Mouse (Mus musculus): ENCODE results near the gene Apobec1. TPM values are rescaled to one million over a fixed set of nuclear protein-coding genes. Genes with fewer than 3 reads are reported as not detected.
A peak's percentile ranks its signal among the peaks of the same experiment; 100 is the strongest.
"Not testable (repeated sequence)": the region's sequence is repeated elsewhere in the genome, so short reads cannot be mapped to it uniquely, and the experiment has no call there.

The Apobec1 gene
- polyA plus RNA-seq (2012; ENCODE audit: insufficient read depth, low replicate concordance): 7.5 TPM in 1 of 2 replicates, not detected in the other

DNA sequence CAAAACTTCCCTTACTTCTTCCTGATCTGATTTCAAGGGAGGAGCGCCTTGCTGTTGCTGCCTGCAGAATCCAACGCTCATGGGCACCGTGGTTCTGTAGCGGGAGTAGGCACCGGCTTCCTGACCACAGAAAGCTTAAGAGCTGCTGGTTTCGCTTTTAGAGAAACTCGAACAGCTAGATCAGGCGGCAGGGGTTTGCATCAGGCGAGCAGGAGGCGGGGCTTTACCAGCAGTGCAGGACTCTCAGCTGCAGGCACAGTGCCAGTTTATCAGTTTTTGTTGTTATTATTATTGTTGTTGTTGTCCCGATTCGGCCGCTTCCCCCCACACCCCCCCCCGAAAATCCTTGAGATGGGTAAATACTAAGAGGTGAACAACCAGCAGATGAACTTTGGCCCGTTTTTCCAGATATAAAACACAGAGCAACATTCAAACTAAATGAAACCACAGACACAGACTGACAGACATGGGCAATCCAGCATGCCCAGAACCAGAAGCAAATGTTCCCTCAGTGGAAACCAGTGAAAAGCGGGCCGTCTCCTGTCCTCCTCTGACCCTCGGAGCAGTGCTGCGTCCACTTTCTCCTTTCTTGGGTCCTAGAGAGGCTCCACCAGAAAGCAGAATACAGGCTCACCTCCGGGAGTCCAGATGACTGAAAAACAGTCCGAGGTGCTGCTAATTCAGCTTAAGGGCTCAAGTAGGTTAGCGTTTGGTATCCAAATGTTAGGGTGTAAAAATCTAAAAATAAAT lies at the start of gene Apobec1:
Apobec1 (minus strand) TSS at position 203 of the 750 bp plus-strand sequence.
- Histone ChIP-seq H3K9me3 (no peaks in the 10 kb centered on the region), H3K36me3 (replicated peaks; ENCODE audit: low read length) (peaks cover 14% of the 10 kb centered on the region), H3K4me1 (peaks cover 13% of the 10 kb centered on the region; the same call in 1 of the 2 replicates), H3K27me3 (replicated peaks) (no peaks in the 10 kb centered on the region), H3K4me3 (replicated peaks) (peak within 1 kb of the TSS; percentile 93)
- TF ChIP-seq GATA1 (IDR thresholded peaks at IDR 0.05; ENCODE audit: borderline replicate concordance, low read length) (no peak), FLI1 (IDR thresholded peaks at IDR 0.05; ENCODE audit: low read length) (no peak)

DNA sequence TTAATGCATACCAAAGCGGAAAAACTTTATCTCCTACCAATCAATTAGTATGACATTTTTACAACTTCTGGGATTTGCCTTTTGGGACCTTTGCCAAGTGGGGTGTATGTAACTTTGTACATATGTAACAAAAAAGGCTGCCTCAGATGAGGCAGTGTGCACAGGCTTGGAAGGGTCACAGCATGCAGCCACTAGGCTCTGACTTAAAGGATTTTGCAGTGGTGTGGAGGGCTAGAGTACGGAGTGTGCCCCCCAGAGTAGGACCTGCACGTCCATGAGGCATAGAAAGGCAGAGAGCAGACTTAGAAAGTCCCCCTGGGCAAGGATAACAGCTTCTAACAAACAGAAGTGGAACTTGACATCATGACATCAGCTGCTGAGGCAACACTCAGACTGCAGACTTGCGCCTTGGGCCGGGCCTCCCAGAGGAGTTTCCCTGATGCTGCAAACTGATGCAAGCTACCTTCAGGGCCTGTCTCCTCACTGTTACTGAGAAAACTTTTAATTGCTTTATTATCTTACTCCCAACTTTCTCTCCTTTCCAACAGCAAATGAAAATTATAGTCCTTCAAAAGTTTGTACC lies 48.2 kb upstream of the Apobec1 start:
- Histone ChIP-seq H3K4me3 (replicated peaks) (no peak overlapping the region), H3K36me3 (replicated peaks; ENCODE audit: low read length) (no peaks in the 10 kb centered on the region), H3K27me3 (replicated peaks) (peaks cover 2% of the 10 kb centered on the region), H3K9me3 (peaks cover 10% of the 10 kb centered on the region; the same call in 1 of the 2 replicates), H3K4me1 (peaks cover 10% of the 10 kb centered on the region)
- TF ChIP-seq FLI1 (IDR thresholded peaks at IDR 0.05; ENCODE audit: low read length) (no peak), GATA1 (IDR thresholded peaks at IDR 0.05; ENCODE audit: borderline replicate concordance, low read length) (no peak)

DNA sequence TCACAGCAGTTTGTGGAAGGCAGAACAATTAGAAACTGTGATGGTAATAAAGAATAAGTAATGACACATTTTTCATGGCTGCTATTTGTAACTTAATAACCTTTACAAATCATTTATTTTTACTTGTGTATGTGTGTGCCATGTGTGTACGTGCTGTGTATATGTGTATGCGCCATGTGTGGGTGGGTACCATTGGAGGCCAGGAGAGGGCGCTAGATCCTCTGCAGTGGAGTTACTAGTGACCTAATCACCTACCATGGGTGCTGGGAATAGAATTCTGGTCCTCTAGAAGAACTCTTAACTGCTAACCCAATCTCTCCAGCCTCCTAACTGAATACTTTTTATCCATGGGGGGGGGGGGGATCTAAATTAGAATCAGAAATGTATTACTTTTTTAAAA lies 47.7 kb upstream of the Apobec1 start:
- peaks cover 10% of the 10 kb centered on the region for H3K4me1 ChIP-seq
- H3K27me3 ChIP-seq (replicated peaks): peaks cover 2% of the 10 kb centered on the region
- H3K4me3 ChIP-seq (replicated peaks): no peak overlapping the region
- TF ChIP-seq GATA1 (IDR thresholded peaks at IDR 0.05; ENCODE audit: borderline replicate concordance, low read length) (no peak), FLI1 (IDR thresholded peaks at IDR 0.05; ENCODE audit: low read length) (no peak)
- no peaks in the 10 kb centered on the region for H3K36me3 ChIP-seq (replicated peaks; ENCODE audit: low read length)
- H3K9me3 ChIP-seq: peaks cover 10% of the 10 kb centered on the region; the same call in 1 of the 2 replicates

DNA sequence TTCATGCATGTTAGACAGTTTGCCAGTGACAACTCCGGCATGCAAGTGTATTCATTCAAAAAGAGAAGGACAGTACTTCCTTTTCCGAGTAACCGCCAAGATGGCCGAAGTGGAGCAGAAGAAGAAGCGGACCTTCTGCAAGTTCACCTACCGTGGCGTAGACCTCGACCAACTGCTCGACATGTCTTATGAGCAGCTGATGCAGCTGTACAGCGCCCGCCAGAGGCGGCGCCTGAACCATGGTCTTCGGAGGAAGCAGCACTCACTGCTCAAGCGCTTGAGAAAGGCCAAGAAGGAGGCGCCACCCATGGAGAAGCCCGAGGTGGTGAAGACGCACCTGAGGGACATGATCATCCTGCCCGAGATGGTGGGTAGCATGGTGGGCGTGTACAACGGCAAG lies 42.0 kb upstream of the Apobec1 start:
- H3K36me3 ChIP-seq (replicated peaks; ENCODE audit: low read length); H3K27me3 ChIP-seq (replicated peaks); H3K4me1 ChIP-seq; H3K4me3 ChIP-seq (replicated peaks): not testable (repeated sequence)
- peaks cover 15% of the 10 kb centered on the region for H3K9me3 ChIP-seq

DNA sequence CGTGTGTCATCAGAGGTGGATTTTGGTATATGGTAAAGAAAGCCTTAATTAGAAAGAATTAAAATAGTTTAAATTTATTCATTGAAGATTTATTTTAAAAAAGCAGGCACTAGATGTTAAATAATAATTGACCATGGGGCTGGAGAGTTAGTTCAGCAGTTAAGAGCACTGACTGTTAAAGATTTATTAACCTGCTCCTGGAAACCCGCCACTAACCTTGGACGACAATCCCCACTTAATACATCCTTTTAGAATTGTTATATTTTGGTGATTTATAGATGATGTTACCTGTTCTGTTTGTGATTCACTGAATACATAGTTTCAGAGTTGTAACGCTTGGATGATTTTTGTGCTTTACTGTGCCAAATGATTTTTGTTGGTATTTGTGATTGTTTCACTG lies 35.3 kb upstream of the Apobec1 start:
- not testable (repeated sequence) for H3K27me3 ChIP-seq (replicated peaks); H3K4me1 ChIP-seq; H3K9me3 ChIP-seq; H3K4me3 ChIP-seq (replicated peaks); H3K36me3 ChIP-seq (replicated peaks; ENCODE audit: low read length)

DNA sequence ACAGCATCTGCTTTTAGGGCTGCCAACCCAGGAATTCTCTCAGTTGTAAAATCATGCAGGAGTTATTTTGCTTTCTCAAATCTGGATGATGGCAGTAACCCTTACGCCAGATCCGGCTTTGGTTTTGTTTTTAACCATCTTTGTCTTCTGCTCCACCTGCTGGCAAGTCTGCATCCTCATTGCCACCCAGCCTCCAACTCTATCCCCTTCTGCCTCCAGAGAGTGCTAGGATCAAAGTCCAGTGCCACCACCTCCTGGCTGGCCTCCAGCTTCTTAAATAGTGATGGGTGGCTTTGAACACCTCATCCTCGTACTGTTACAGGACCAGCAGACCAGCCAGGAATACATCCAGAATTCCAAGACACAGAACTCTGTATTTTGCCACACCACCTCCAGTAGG lies 34.4 kb upstream of the Apobec1 start:
- Histone ChIP-seq H3K36me3 (replicated peaks; ENCODE audit: low read length) (no peaks in the 10 kb centered on the region), H3K9me3 (no peaks in the 10 kb centered on the region), H3K4me1 (no peaks in the 10 kb centered on the region), H3K4me3 (replicated peaks) (no peak overlapping the region), H3K27me3 (replicated peaks) (peaks cover 9% of the 10 kb centered on the region)
- no peak for TF ChIP-seq GATA1 (IDR thresholded peaks at IDR 0.05; ENCODE audit: borderline replicate concordance, low read length)
- no peak for TF ChIP-seq FLI1 (IDR thresholded peaks at IDR 0.05; ENCODE audit: low read length)

DNA sequence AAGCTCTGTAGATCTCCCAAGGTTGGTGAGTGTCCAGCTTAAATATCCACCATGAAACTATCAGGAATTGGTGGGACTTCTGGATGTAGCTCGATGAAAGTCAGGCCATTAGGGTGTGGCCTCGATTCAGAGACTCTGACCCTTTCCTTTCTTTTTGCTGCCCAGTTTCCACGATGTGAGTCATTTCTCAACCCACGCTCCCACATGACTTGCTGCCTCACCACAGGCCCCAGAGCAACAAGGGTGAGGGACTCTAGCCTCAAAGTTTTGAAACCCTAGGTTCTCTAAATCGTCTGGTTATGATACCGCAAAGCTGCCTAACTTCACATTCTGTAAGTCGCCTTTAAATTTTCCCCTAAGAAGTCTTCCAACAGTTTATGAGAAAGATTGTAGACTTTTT lies 33.1 kb upstream of the Apobec1 start:
- Histone ChIP-seq H3K27me3 (replicated peaks) (peaks cover 7% of the 10 kb centered on the region), H3K4me1 (no peaks in the 10 kb centered on the region)
- TF ChIP-seq GATA1 (IDR thresholded peaks at IDR 0.05; ENCODE audit: borderline replicate concordance, low read length) (no peak), FLI1 (IDR thresholded peaks at IDR 0.05; ENCODE audit: low read length) (no peak)

DNA sequence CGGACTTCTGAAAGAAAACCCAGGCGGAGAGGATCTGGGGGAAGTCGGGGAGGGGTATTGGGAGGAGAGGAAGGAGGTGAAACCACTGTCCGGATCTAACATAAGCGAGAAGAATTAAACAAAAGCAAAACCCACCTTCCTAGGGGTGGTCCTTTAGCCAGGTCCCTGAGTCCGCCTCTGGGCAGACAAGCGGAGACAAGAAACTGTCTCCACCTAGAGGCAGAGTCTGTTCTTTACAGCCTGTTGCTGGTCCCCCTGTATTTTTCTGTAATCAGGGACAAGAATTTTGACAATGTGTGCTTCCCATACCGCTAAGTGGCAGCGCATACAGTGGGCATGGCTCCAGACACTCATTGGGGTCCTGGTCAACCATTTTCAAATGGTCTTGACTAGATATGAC lies 31.2 kb upstream of the Apobec1 start:
- no peaks in the 10 kb centered on the region for H3K4me1 ChIP-seq

More for the DNA sequence above, 33.1 kb upstream of the Apobec1 start:
- Histone ChIP-seq H3K36me3 (replicated peaks; ENCODE audit: low read length) (no peaks in the 10 kb centered on the region), H3K9me3 (no peaks in the 10 kb centered on the region), H3K4me3 (replicated peaks) (no peak overlapping the region)

DNA sequence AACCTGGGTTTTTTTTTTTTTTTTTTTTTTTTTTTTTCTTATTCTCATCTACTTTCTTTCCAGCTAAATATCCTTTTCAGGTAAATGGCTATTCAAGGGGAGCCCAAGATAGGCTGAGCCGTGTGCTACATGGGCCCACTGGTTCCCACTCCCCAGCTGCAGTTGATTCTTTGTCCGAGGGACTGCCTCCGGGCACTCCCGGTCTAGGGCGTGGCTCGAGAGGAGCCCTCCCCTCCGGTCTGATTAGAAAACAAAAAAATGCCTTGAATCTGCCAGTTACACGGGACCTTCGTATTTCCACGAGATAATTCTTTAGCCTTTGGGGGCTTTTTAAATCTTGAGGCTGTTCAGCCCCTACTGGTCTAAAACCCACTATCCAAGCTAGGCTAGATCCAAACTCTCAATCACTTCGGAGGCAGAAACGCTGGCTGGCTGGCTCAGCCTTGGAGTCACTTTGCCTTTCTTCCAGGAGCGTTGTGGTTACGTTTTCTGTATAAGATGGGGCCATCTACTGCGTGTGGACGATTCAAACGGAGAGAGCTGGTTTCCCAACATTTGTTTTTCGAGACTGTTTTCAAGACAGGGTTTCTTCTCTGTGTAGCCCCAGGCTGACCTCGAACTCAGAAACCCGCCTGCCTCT lies 25.3 kb upstream of the Apobec1 start:
- no peak for TF ChIP-seq FLI1 (IDR thresholded peaks at IDR 0.05; ENCODE audit: low read length)
- TF ChIP-seq GATA1 (IDR thresholded peaks at IDR 0.05; ENCODE audit: borderline replicate concordance, low read length): no peak
- Histone ChIP-seq H3K36me3 (replicated peaks; ENCODE audit: low read length) (no peaks in the 10 kb centered on the region), H3K4me3 (replicated peaks) (peak overlapping the region; percentile 73), H3K27me3 (replicated peaks) (peaks cover 11% of the 10 kb centered on the region), H3K9me3 (no peaks in the 10 kb centered on the region), H3K4me1 (no peaks in the 10 kb centered on the region)

More for the DNA sequence above, 31.2 kb upstream of the Apobec1 start:
- Histone ChIP-seq H3K9me3 (no peaks in the 10 kb centered on the region), H3K36me3 (replicated peaks; ENCODE audit: low read length) (no peaks in the 10 kb centered on the region), H3K4me3 (replicated peaks) (peak overlapping the region; percentile 62), H3K27me3 (replicated peaks) (peaks cover 10% of the 10 kb centered on the region)
- TF ChIP-seq FLI1 (IDR thresholded peaks at IDR 0.05; ENCODE audit: low read length) (no peak), GATA1 (IDR thresholded peaks at IDR 0.05; ENCODE audit: borderline replicate concordance, low read length) (no peak)

DNA sequence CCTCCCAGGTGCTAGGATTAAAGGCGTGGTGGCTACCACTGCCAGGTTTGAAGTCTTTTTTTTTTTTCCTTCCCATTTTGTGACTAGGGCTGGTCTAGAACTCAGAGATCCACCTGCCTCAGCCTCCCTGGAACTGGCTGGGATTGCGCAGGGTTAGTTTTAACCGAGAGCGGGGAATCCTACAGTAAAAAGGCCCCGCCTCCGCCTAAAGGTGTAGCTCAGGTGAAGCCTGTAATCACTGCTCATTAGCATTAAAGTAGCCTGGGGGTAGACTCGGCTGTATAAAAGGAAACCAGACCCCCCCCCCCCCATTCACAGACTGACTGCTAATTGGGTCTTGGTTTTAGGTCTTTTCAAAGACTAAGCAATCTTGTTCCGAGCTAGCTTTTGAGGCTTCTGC lies 23.9 kb upstream of the Apobec1 start, which contains the start of gene Dppa3:
Dppa3 (plus strand) TSS at position 301 of the 400 bp plus-strand sequence.
- peaks cover 5% of the 10 kb centered on the region for H3K27me3 ChIP-seq (replicated peaks)
- H3K4me1 ChIP-seq: no peaks in the 10 kb centered on the region
- H3K4me3 ChIP-seq (replicated peaks): no peak within 1 kb of the TSS
- no peaks in the 10 kb centered on the region for H3K36me3 ChIP-seq (replicated peaks; ENCODE audit: low read length)
- H3K9me3 ChIP-seq: no peaks in the 10 kb centered on the region
- no peak for TF ChIP-seq GATA1 (IDR thresholded peaks at IDR 0.05; ENCODE audit: borderline replicate concordance, low read length)
- TF ChIP-seq FLI1 (IDR thresholded peaks at IDR 0.05; ENCODE audit: low read length): no peak
